Mouse (Mus musculus) frontal cortex, adult (tissue): ENCODE data around the gene Il34.

Experiments
- ATAC-seq: cut with Nextera tagmentation; 2 replicates; pipeline ENCODE4 v1.9.2; 2017; ENCODE audit warnings: mild to moderate bottlenecking, moderate library complexity, mixed read lengths; ENCODE audit not compliant: low TSS enrichment

The Il34 gene

DNA sequence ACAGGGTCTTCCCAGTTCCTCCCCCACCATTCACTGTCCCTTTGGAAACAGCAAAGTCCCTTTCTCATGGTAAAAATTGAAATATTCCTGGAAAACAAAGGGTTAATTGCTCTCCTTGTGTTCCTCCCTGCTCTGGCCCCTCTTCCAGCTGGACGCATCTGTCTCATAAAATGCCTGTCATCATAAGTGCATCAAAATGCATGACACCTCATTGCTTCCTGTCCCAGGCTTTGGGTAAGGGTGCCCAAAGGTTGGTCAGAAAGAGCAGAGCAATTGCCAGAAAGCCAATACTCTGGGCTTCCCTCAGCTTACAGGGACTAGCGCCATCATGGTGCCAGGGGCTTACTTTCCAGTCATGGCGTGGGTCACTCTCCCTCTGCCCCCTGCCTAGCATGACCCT is 95.1 kb downstream of the Il34 start:
- no peak for ATAC-seq

DNA sequence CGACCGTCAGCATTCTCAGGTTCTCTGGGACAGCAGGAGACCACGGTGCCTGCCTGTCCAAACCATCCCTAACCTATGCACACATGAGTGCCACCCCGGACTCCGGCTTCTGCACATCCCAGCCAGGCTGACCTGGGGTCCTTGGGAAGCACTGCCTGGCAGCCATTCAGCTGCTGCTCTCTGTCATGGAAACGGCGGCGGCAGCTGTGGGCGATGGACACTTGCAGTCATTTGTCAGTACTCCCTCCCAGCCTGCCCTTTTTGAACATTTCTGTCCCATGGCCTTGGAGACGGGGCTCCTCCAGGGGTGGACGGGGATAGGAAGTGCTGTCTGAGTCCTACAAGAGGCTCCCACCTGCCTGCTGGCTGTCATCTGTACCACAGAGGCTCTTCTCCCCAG is 97.3 kb downstream of the Il34 start:
- ATAC-seq = no peak

DNA sequence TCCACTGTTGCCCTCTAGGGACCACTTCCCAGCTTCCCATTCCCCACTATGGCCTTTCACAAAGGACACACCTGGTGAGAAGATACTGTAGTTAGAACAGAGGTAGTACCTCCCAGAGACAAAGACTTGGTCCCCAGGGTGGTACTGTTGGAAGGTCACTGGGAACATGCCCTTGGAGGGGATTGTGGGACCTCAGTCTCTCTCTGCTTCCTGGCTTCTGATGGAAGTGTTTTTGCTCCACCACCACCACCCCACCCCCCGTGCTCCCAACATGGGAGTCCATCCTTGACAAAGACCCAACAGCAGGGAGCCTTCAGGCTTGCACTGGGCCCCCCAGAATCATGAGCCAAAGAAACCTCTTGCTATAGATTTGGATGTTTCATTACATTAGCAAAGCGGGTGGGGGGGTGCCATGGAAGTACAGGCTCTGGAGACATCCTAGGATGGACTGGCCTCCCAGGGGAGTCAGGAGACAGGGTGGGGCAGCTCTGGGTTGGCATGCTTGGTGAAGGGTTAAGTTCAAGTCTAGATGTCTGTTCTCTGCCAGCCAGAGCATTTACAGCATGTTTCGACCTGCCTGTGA is 99.3 kb downstream of the Il34 start:
- no peak for ATAC-seq

DNA sequence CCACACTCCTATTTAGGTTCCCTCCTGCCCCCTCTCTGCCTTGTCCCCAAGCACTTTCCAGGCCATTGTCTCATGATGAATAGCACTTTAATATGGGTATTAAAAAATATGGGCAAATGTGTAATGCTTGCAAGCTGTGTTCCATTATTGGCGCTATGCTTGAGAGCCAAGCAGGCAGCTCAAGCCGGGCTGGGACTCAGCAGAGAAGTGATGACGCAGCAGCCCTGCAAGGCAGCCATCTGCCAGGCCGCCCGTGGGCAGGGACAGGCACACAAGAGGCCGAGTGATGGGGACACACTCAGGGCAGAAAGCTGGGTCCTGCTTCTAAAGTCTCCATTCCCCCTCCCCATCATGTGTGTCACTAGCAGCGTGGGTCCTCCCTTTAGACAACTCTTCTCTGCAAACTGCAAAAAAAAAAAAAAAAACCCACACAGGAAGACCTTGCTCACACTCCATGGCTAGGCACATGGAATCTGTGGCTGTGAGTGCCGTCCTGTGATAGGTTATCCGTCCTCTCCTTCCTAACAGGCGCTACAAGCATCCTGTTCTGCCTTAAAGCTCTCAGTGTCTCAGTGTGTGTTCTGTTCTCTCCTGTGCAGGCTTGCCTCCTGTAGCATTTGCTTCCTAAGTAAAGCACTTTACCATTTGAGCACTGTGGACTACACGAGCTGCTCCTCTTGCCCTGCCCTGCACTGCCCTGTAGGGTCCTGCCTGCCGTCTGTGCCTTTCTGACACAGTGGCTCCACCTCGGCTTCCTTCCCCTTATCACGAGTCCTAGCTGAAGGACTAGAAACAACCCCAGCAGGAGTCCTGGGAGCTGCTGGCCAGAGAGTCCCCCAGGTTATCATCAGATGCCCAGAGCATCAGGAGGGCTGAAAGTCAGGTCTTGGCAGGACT is 100.1 kb downstream of the Il34 start:
- ATAC-seq = peak; percentile 60

DNA sequence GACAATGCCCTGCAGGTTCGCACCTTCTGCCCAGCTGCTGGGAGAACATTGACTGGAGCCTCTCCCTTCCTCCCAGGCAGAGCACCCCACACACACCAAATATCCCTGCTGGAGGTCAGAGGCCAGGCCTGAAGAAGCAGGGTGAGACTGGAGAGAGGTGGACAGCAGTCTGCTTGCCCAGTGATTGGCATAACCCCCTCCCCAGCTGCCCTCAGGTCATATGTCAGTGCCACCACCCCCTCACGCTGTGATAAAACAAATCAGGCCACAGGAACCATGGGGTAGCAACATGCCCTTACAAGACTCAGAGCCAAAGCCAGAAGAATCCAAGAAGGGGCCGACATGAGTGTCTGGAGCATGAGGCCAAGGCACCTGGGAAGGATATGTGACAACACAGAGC is 101.6 kb downstream of the Il34 start:
- no peak for ATAC-seq

DNA sequence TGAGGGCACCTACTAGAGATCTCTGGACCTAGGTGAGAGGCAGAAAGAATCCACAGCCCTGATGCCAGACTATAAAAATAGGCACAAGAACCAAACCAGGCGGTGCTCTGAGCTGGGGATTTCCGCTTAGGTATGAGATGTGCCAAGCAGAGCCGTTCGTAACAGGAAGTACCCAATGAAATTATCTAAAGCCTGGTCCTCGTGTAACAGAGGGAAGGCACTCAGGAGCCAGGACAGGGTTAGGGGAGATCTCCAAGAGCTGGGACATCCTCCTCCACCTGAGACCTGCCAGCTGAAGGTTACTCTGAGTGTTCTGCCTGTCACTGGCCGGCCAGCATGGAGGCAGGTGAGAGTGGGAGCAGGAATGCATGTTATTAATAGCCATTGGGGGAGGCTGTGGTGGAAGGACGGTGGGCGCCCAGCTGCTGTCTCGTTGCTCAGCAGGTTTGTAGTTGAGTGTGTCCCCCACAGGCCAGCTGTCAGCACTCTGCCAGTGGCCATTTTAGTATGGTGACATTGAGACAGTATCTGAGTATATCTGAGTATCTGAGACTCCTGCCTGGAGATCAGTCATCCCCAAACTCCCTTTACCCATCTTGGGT is 102.2 kb downstream of the Il34 start:
- ATAC-seq = 0 out of 2 replicates have a peak, but pooled peaks have one; percentile 21

DNA sequence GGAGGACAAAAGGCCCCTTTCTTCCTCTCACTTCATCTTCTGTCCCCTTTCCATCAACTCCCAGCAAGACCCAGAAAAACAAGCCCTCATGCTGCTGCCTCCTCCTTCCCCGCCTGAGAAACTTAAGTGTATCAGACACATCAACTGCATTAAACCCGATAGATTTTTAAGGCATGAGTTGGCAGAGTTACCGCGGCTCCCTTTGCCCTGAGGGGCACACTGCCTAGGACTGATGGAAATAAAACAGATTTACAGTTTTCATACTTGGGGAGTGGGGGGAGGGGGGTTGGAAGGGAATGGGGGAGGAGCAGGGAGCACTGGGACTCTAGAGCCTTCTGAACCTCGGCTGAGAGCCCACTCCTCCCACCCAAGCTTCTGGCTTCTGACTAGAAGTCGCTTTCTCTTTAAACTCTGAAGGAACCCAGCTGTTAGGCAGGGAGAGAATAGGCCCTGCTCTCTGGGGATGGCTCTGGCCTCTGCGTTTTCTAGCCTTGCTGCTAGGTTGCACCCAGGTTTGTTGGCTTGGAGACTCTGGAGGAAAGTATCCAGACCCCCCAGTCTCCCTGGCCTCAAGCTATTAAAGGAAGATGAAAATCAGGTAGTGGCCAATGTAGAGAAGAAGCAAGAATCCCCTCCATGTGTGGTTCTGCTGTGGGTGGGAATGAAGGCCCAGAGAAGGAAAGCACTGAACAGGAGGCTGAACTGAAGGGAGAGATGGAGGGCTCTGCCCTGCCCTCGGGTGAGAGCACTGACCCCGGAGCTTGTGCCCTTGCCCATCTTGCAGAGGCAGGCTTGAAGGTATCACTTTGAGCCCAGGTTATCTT is 102.9 kb downstream of the Il34 start:
- ATAC-seq = no peak

DNA sequence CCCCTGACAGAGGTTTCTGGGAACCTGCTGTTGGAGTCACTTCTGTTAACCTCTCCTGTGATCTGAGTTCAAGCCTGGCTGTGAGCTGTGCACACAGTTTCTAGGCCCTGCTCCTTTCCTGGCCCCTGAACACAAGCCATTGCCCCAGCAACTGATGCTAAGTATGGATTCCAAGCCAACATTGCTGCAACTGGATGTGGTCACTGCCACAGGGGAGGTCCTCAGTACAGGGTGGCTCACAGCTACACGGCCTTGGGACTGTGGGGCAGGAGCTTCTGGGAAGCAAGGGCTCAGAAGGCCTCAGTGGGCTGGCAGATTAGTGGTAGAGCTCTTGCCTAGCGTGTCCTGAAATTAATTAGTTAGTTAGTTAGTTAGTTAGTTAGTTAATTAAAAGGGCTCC is 105.2 kb downstream of the Il34 start:
- no peak for ATAC-seq

DNA sequence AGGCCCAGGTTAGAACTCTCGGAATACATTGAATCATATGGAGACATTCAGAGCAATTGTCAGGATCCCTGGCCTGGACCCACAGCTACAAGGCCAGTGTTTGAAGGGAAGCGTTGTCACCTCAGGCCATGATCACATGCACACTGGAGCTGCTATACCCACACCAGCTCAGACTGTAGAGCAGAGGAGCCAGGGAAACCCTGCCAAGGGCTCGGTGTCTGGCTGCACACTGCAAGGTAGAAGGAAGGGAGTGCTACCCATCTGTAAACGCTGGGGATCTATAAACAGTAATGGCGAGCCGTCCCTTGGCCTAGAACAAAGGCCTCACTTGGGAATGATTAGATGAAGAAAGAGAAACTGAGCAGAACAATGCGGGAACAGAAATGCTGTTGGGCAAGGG is 106.2 kb downstream of the Il34 start:
- ATAC-seq = no peak

DNA sequence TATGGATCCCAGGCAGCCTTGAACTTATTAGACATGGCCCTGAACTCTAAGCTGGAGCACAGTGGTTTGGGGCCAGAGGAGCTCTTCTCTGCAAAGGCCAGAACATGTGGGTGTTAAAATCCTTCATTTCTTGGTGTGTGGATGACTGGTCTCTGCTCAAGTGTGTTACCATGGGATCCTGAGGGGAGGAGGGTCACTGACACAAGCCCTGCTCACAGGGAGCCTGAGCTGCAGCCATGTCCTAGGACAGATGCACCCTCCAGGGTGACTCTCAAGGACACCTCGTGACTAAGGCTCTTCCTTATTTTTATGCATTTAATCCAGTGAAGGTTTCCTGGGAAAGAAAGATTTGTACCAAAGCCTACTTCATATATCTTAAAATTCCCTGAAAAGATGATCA is 107.6 kb downstream of the Il34 start:
- ATAC-seq = no peak

DNA sequence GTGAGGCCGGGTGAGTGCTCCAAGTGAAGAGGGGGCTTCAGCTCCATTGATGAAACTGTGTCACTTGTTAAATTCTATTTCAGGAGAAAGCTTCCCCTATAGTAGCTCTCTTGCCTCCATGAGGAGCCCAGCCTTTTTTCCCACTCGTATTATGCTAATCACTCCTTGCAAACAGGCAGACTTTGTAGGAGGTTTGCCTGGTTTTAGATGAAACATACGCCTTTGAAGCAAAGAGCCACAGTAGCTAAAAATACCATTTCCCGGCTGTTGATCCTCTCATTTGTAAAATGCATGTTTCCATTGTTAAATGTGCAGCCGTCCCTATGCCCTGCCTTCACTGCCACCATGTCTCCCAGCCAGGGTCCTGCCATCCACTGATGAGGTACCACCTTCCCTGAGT is 108.2 kb downstream of the Il34 start:
- peak; percentile 91 for ATAC-seq

DNA sequence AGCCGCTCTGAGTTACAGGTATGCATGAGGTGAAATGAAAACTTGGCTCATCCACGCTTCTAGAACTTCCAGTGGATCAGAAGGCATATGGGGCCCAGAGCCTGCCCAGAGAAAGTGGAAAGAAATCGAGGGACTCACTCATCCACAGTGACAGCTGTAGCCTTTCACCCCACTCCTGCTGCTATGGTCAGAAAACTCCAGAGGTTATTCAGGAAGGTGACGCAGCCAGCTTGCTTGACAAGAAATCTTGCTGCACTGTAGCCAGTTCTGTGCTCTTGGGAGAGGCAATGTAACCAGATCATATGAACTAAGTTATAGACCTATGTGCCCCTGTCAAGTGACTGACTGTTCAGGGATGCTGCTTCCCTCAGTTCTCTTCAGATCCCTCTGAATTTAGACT is 109.7 kb downstream of the Il34 start:
- ATAC-seq = no peak

DNA sequence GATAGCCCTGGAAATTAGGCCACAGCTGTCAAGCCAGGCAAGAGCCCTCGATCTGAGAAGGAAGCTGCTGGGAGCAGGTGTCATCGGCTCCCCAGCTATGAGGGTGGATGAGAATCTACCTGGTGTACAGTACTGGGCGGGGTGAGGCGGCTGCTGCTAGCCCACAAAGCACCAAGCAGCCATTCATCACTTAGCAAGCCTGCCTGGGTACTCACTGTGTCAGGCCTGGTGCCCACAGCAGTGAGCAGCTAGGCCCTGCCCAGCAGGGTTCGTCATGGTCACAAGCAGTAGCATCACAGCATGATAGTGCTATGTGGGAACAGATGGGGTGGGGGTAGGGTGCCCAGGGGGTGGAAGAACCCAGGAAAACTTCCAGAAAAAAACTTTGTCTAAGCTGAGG is 110.3 kb downstream of the Il34 start:
- ATAC-seq = 0 out of 2 replicates have a peak, but pooled peaks have one; percentile 18

DNA sequence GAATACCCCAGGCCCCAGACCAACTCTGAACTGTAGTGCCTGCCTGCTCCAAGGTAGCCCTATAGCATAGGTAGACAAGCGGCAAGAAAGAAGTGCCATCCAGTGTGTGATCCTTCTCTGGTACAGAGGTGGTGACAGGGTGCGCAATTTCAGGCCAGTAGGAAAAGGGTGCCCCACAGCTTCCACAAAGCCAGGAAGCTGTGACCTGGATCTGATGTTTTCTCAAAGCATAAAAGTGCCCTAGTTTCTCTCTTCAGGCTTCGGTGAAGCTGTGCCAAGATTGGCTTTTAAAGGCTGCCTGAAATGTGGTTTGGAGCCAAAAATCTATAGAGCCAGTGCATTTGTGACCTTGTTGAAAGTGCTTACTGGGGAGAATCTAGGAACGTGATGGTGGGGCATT is 110.9 kb downstream of the Il34 start:
- ATAC-seq = no peak

DNA sequence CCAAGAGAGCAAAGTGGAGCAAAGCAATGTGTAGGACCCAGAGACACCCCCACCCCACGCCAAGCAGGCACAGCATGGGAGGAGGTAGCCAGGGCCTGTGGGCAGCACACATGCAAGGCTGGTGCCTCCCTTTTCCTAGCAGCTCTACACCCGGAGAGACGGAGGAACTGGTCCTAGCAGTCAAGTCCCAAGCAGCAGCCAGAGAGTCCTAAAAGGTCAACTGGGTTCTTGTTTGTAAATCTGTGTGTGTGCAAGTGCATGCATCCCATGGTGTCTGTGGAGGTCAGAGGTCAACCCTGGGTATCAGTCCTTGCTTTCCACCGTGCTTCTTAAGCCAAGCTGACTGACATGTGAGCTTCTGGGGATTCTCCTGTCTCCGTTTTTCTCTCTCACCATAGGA is 111.5 kb downstream of the Il34 start:
- no peak for ATAC-seq
